Mouse (Mus musculus) common myeloid progenitor, adult 5-6 weeks (primary cell): Measurements from ENCODE around the gene Gamt. TPM values are rescaled to one million over a fixed set of nuclear protein-coding genes. Genes with fewer than 3 reads are reported as not detected.
A peak's percentile ranks its signal among the peaks of the same experiment; 100 is the strongest.
"Not testable (repeated sequence)": the region's sequence is repeated elsewhere in the genome, so short reads cannot be mapped to it uniquely, and the experiment has no call there.

ENCODE experiments used
- ATAC-seq: replicated peaks from 2 replicates; pipeline ENCODE4 v1.8.0; 2016; ENCODE audit warnings: low read depth, mild to moderate bottlenecking, moderate TSS enrichment, inconsistent platforms; ENCODE audit not compliant: poor library complexity, severe bottlenecking
- total RNA-seq: library from RNA; stranded (forward); fragments of 200-1000, 187-1606 nt; gene quantifications from 2 replicates; pipeline ENCODE4 v1.2.3, GENCODE M21; 2017

The Gamt gene
- total RNA-seq, 1 experiment from 2014 or later, result 2.9 TPM

GRCm38 (mm10) chr10:80259861-80260641 lies 761 bp downstream of the Gamt start:
- no peak for ATAC-seq

GRCm38 (mm10) chr10:80259463-80259805 lies 1.4 kb downstream of the Gamt start:
- no peak for ATAC-seq

GRCm38 (mm10) chr10:80258752-80259462 lies 1.9 kb downstream of the Gamt start:
- ATAC-seq, result no peak

- ATAC-seq, result no peak
Measured at GRCm38 (mm10) chr10:80257936-80258335, 2.9 kb downstream of the Gamt start.

- ATAC-seq, result no peak
Measured at GRCm38 (mm10) chr10:80255881-80256535, 4.8 kb downstream of the Gamt start.

- no peak for ATAC-seq
Measured at GRCm38 (mm10) chr10:80254331-80255297, 6.2 kb downstream of the Gamt start.

- no peak for ATAC-seq
Measured at GRCm38 (mm10) chr10:80253551-80253950, 7.3 kb downstream of the Gamt start.

GRCm38 (mm10) chr10:80252493-80253274 lies 8.1 kb downstream of the Gamt start:
- ATAC-seq, result no peak

- no peak for ATAC-seq
Measured at GRCm38 (mm10) chr10:80252011-80252410, 8.8 kb downstream of the Gamt start.

- no peak for ATAC-seq
Measured at GRCm38 (mm10) chr10:80250573-80250972, 10.2 kb downstream of the Gamt start.

GRCm38 (mm10) chr10:80250059-80250458 lies 10.8 kb downstream of the Gamt start:
- no peak for ATAC-seq

GRCm38 (mm10) chr10:80248971-80249640 lies 11.7 kb downstream of the Gamt start, which contains the start of gene Ndufs7:
Gene Ndufs7 (plus strand): TSS chr10:80249121.
- ATAC-seq, result peak; percentile 77

GRCm38 (mm10) chr10:80248437-80248836 lies 12.4 kb downstream of the Gamt start:
- not testable (repeated sequence) for ATAC-seq

GRCm38 (mm10) chr10:80247849-80248248 lies 13.0 kb downstream of the Gamt start:
- ATAC-seq, result no peak

- ATAC-seq, result peak; percentile 43
Measured at GRCm38 (mm10) chr10:80245600-80245999, 15.2 kb downstream of the Gamt start.

GRCm38 (mm10) chr10:80244791-80245399 lies 15.9 kb downstream of the Gamt start:
- ATAC-seq, result no peak

GRCm38 (mm10) chr10:80242607-80243006 lies 18.2 kb downstream of the Gamt start:
- no peak for ATAC-seq

- no peak for ATAC-seq
Measured at GRCm38 (mm10) chr10:80242088-80242487, 18.7 kb downstream of the Gamt start.
